Mouse (Mus musculus) lung, postnatal 4 days (tissue): Measurements from ENCODE around the gene Apol8.

Experiments used
- DNase-seq, 2 experiments: peaks; one replicate each; pipeline ENCODE4 v3.0.0; 2021

Gene Apol8

DNA sequence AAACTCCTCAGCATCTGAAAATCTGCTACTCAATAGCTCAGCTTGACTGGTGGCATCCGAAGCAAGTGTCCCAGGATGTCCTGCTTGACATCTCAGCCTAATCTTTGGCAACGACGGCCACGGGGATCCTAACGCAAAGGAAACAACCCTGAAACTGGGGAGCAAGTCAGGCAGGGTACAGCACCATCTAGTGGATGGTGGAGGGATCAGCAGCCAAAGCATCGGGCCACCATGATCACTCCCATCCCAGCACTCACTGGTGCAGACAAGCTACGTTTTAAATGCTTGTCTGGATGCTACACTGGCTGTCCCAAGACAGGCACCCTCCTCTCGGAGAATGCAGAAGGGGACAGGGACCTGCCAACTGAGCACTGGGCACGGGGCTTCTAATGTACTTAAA, at the start of gene Apol8:
Apol8 (minus strand) TSS at position 156 of the 400 bp plus-strand sequence.
- peak in 1 of 2 experiments; percentile 69 for DNase-seq

DNA sequence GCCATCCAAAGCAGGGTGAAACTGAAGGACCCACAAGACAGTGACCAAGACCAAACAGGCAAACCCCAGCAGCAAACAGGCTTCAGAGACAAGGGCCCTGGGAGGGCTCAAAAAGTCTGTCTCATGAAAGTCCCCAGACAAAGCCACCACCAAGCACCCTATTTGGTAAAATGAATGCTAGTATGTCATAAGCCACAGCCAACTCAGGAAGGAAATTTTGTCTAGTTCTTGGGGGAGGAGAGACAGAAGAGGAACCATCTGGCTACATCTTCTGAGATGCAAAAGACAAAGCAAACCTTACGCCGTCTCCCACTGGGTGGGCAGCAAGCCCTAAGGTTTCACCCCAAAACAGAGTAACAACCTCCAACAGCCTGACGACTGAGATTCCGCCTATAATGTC, 48.9 kb upstream of the Apol8 start:
- DNase-seq: no peak

DNA sequence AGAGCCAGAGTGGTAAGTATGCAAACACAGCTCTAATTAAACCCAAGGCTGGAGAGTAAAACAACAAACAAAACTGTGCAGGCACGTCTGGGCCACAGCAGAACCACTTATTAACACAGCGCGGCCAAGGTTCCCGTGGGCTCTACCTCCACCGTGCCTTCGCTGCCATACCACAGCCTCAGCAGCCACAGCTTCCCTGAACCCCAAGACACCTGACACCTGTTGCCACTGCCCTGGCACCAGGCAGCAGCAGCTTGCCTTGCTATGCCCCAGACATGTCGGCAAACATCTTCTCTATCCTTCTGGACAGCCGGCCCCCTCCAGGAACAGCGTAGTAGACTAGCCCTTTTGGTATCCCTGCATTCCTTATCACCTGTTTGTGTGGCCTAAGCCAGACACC, 48.1 kb upstream of the Apol8 start:
- no peak for DNase-seq

DNA sequence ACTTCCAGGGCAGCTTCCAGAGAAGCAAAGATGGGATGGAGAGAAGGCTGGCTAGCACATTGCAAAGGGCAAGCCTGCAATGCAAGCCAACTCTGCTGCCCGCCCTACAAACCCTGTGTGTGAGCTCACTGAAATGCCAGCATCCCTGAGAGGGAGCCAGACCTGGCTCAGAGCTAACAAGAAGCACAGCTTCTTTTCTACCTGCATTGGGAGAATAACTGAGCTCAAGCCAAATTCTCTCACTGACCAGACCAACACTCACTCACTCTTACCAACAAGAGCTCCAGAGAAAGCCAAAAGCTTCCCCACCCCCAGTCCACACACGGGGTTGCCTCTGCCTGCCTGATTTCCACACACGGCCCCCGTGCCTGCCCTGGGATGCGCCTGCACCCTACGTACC, 47.7 kb upstream of the Apol8 start:
- DNase-seq: no peak

DNA sequence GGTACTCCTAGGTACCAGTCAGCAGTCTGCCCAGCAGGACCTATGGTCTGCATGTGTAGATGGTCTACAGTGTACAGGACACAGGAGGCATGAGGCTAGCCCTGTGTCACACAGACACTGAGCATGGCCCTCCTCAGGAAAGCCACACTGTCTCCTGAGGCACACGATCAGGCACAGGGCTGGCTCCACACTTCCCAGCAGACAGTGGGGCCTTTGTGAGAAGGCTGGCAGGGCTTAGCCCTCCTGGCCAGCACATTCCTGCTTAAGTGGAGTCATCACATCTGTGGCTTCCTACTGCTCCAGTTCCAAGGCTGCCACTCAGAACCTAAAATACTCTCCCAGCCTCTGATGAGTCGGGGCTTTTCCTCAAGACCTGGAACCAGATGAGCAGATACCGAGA, 46.9 kb upstream of the Apol8 start:
- DNase-seq: no peak

DNA sequence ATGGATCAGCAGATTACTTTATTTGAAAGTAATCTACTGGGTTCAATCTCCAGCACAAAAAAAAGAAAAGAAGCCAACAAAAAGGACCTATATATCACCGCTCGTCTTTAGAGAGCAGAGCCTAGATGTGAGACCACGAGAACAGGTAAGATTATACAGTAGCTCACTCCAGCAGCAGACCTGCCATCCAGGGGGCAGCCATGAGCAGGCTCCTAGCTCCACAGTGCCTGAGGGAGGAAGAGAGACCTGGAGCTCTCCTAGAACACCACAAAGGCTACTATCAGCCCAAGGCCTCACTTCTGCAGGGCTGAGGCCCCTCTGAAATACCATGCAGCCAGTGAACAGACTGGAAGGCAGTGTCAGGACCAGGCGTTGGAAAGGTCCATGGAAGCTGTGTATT, 46.2 kb upstream of the Apol8 start:
- peak in 1 of 2 experiments; percentile 46 for DNase-seq

DNA sequence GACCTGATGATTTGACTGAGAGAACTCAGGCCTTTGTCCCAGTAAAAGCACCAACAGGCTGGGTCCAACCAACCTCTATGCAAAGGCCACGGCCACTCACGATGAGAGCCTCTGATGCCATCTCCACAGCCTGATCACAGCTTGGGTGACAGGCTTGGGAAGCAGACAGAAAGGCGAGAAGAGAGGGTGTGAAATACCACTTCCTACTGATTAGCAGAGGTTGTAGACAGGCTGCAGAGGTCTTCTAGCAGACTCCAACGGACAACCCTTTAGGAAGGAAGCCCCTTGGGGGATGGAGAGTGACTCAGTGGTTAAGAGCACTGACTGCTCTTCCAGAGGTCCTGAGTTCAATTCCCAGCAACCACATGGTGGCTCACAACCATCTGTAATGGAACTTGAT, 44.4 kb upstream of the Apol8 start:
- DNase-seq: no peak

DNA sequence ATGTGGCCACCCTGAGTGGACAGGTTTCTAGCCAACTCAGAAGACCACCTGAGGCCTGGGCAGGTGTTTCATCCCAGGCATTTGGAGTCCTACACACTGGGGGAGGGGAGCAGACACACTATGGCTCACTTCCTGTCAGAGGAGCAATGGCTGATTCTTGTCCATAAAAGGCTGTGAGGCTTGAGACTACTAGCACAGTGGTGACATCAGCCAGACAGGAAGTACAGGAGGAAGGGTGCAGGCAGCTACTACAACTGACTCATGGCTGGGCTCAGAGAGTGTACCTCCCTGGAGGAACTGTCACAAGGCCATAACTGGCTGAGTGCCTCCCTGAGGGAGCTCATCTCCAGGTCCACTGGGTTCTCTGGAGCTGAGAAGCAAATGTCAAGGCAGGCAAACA, 43.7 kb upstream of the Apol8 start:
- DNase-seq: peak; percentile 82 to 84

DNA sequence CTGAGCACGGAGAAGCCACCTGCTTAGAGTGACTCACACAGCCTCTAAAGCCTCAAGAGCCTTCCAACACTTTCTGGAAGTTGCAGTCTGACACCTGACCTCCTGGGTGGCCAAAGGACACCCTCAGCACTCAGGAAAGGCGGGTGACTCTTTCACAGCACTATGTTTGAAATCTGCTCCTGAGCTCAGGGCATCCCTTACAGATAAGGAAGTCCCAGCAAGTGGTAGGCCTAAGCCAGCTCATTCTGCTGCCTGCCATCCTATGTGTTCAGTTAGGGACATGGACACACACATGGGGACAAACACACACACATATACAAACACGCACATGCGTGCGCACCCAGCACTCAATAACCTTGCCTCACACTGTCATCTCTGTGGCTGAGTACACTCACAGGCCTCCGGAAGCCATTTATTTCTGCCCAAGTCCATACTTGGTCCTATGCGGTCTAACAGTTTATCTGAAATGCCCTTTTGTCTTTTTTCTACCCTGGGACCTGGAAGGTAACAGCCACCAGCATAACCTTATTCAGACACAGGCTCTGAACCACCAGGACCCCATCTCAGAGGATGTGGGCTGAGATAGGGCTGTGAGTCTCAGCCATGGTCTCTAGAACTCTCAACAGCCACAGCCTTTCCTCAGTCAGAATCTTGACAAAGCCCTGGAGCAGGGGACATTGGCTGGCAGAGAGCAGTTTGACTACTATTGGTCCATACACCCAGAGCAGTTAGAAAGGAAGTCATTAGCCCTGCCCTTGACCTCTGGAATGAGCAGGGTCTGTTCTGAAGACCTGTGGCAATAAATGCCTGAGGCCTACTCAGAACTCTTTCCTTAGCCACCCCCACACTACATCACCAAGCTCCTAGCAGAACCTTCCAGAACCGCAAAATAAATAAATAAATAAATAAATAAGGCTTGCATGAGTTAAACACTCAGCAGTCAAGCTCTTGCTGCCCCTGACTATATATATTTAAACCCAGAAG, 43.0 kb upstream of the Apol8 start:
- no peak for DNase-seq

DNA sequence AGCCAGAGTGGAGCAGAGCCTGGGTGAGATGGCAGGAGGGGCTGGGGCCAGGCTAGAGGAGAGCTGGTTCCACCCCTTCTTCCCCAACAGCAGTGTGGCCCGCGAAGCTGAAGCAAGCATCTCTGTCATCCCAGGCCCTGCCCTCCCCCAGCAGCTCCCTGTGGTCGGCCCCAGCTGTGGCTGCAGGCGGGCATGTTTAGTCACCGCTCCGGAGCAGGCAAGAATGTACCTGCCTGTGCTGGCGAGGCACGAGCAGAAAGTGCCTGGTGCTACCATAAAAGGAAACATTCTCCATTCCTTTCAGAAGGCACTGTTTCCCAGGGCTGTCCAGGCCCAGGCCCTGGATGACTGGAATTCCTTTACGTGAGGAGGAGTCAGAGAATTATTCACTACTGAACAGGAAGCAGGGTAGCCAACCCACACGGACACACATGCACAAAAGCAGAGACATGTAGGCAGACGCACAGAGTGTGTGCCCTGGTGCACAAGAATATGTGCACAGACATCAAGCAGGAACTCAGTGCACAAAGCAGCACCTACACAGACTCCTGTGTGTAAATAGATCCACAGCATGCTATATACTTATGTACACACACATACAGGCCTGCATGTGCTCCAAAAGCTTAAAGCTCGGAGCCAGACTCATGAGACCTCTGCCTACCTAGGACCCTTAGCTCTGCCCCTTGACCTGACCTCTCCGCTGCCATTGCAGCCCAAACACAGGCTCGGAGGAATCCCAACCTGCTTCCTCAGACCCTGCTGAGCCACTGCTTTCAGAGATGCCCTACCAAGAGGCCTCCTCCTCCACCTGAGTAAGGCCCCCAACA, 42.1 kb upstream of the Apol8 start:
- DNase-seq: peak; percentile 73 to 84

DNA sequence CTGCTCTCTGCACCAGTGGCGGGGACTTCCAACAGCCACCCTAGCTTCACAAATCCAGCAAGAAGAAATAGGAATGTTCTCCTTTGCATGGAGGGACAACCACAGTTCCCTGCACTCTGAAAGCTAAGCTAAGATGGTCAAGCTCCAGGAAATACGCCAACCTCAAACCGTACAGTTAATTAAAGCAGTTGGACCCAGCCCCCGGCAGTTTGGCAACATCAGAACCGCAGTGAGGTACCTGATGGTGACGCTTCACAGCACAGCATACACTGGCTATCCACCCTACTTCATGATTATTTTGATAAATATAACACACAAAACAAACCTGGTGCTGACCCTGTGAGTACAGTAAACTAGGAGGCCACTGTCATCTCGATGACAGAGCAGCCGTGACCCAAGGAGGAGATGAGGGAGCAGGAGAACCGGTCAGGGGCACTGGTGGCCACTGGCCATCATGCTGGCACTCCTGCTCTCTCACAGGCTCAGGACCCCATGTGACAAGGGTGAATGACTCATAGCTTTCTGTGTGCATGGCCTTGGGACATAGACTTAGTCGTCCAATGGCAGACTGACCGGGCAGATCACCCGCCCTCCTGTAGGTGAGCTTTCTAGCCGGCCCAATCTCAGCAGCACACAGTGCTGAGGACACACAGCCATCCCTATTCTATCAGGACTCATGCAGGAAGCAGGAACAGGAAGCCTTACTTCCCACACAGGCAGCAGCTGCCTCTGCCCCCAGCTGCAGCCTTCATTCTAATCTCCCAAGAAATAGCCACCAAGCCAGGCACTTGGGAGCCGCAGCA, 41.0 kb upstream of the Apol8 start:
- peak; percentile 51 to 62 for DNase-seq

DNA sequence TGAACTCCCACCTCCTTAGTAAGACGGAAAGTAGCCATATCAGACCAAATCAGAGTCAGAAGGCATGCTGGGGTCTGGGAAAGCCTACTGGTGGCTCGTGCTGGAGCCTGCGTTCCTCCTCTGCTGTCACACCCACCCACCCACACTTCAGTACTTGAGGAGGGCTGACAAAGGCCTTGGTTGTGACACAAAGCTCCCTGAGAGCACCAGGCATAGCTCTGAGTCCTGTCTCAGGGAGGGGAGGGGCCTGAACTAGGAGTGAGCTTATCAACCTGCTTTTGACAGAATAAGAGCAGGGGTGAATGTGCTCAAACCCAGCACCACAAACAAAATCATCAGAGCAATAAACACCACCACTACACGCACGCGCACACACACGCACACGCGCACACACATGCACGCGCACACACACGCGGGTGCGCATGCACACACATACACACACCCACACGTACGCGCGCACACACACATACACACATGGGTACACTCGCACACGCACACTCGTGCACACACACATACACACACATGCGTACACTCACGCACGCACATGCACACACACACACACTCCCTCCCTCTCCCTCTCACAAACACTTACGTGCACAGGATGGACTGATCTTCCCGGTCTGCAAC, 39.7 kb upstream of the Apol8 start:
- no peak for DNase-seq

DNA sequence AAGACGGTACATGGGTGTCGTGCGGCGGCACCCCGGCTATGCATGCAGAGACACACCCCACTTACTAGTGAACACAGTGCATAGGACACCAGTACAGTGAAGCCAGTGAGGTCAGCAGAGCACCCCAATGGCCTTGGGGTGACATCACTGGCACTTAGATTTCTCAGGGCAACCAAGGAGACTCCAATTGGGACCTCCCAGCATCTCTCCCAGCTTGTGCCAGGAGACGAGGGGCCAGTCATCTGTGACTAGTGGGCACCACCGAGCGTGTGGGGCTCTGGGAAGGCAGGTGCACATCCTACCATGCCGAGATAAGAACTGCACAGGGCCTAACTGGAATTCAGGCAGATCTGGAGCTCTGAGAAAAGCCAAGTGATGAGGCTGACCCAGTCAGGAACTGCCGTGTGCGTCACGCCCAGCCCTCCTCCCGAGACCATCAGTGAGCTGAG, 38.1 kb upstream of the Apol8 start:
- no peak for DNase-seq

DNA sequence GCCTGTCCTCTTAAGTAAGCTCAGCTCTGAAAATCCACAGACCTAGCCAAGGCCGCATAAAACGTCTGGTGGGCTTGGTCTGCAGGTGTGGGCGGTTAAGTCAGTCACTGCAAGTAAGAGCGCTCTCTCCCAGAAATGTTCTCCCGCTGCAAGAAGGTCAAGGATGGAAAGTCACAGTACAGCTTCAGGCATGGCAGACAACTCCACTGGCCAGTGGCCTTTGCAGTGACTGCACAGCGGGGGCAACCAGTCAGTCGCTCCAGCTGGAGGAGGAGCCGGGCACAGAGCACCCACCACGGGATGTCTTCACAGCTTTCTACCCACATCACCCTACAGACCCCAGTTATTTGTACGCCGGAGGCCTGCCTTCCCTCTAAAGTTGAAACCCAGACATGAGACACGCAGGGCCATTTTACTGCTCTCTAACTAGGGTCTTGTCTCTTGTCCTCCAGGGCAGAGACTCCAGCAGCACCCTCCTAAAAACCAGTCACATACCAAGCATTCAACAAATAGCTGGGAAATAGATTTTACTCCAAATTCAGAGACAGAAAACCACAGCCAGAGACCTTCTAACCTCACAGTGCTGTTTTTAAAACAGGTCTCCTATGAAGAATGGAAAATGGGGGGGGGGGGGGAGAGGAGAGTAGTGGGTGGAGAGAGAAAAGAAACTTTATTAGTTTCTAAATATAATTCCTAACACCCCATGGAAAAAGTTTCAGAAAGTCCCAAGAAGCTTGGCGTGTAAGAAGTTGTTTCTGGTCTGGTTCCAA, 37.5 kb upstream of the Apol8 start:
- DNase-seq: no peak

DNA sequence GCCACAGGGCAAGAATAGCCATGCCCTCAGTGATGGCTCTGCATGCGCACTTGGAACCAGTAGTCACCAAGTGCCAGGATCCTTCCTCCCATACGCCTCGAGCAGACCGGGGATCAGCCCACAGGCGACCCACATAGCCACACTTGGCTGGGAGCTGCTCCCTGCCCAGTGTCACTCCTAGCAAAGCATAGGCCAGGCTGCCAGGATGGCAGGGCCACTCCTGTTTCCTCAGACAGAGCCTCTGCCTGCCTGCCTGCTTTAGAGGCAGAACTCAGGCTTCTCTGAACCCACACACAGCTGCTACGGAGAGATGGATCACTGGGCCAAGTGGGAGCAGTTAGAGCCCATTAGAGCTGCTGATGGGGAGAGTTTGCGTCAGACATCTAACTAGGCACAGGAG, 36.8 kb upstream of the Apol8 start:
- no peak for DNase-seq

DNA sequence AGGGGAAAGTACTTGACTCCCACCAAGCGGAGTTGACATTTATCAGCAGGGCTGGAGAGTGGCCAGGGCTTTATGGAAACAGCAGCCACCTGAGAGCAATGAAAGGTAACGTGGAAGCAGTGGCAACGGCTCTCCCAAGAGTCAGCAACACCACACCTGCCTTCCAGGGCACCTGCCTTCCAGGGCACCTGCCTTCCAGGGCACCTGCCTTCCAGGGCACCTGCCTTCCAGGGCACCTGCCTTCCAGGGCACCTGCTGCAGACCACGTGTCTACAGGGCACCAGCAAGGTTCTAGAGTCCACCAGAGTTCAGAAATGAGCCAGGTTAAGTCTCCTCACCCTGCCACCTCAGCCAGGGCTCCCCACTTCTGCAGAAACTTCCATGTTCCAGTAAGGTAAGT, 36.3 kb upstream of the Apol8 start:
- DNase-seq: no peak

DNA sequence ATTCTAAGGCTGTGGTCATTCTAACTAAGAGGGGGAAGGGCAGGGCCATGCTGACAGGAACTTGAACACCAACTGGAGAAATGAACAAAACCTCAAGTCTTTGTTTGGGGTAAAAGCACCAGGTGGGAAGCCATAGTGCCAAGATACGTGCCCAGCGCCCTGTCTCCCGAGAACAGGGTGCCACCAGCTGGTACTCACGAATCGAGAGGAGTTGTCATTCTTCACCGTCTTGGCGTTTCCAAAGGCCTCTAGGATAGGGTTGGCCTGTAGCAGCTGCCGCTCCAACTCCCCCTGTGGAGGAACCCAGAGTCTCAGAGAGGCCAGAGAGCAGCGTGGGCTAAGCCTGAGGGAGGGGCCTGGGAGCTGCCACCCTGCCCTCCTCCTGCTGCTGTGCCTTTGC, 35.3 kb upstream of the Apol8 start:
- no peak for DNase-seq

DNA sequence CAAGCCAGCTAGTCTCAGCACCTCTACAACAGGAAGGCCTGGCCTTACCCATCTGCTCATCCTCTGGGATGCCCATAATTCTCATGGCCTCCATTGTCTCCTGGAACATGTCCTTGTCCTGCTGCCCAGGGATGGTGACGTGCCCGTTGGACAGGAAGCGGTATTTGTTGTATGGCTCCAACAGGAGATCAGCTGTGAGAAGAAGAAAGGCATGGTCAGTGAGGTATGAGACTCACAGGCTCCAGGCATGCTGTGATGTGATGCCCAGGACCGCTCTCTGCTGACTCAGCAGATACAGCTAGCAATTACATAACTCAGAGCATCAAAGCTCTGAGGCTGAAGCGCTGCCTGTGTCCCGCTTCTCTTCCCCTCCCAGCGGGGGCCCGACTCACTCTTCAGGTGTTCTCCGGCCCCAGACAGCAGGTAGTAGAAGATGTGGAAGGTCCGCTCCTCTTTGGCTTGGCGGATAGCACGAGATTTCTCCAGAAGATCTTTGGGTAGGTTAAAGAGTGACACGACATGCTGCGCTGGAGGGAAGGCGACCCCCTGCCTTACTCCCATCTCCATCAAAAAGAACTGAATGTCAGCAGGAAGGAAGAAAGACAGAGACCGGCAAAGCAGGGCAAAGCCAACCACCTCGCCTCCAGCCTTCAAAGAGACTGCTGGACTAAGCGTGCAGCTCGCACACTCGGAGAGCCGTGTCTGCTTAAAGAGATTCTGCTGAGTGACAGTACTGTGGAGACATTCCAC, 34.0 kb upstream of the Apol8 start:
- DNase-seq: peak in 1 of 2 experiments; percentile 53

DNA sequence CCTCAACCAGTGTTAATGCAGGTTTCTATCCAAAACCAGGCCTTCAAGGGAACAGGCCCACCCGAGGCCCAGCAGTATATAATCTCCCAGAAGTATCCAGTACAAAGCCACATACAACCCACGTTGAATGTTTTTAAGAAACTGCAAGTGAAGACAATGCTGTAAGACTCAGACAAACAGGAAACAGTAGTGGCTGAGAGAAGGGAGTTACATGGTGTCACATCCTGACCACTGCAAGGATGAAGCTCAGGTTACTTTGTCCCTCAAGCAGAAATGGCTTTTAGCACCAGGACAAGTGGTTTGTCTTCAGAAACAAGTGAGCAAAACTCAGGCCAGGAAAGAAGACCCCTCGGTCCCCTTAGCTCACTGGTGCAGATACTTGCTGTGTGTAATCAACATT, 32.4 kb upstream of the Apol8 start:
- no peak for DNase-seq

DNA sequence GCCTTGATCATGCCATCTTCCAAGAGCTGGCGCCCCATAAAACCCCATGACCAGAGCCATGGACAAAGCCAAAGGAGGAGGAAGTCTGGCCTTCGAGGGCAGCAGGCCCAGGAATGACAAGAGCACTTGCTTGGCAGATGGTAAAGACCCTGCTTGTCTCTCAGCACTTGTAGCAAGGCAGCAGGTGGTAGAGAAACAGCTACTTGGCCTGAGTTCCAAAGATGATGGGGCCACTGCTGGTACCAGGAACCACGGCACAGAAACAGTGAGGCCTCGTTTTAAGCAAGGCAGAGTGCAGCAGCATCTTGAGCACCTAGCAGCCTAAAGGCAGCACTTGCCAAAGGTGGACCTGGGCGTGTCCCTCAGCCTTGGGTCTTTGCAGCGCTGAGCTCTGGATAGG, 31.6 kb upstream of the Apol8 start:
- DNase-seq: no peak

DNA sequence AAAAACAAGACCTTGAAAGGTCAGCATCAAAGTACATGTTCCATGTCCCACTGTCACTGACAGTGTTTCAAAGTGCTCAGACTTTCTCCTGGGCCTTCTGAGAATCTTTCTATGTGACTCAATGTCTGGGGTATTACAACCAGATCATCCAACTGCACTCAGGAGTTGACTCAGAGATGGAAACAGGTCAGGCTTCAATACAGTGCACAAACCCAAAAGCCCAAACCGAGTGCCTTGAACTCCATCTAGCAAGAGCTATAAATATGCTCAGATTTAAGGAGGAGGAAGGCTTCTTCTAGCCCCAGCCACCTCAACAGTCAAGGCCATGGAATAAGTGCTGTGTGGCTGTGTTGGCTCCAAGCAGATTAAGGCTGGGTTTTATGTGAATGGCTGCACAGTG, 29.0 kb upstream of the Apol8 start:
- no peak for DNase-seq
